Mouse (Mus musculus): ENCODE measurements around the gene Il22ra1.
A peak's percentile ranks its signal among the peaks of the same experiment; 100 is the strongest.

Il22ra1 gene

GRCm38 (mm10) chr4:135770611-135771305 lies 42.8 kb downstream of the Il22ra1 start:
- DNase-seq (ENCODE audit: low spot score): no peak

GRCm38 (mm10) chr4:135771592-135771991 lies 43.6 kb downstream of the Il22ra1 start:
- DNase-seq (ENCODE audit: low spot score): no peak

- no peak for DNase-seq (ENCODE audit: low spot score)
These were observed 44.7 kb downstream of the Il22ra1 start for GRCm38 (mm10) chr4:135772671-135773070.

- no peak for DNase-seq (ENCODE audit: low spot score)
These were observed 46.5 kb downstream of the Il22ra1 start for GRCm38 (mm10) chr4:135774496-135774895.

- no peak for DNase-seq (ENCODE audit: low spot score)
These were observed 48.9 kb downstream of the Il22ra1 start for GRCm38 (mm10) chr4:135776850-135777249.

- no peak for DNase-seq (ENCODE audit: low spot score)
These were observed 51.7 kb downstream of the Il22ra1 start for GRCm38 (mm10) chr4:135779661-135780060.

GRCm38 (mm10) chr4:135780255-135780654 lies 52.3 kb downstream of the Il22ra1 start:
- no peak for DNase-seq (ENCODE audit: low spot score)

- no peak for DNase-seq (ENCODE audit: low spot score)
These were observed 53.3 kb downstream of the Il22ra1 start for GRCm38 (mm10) chr4:135781304-135781703.

GRCm38 (mm10) chr4:135786581-135786980 lies 58.6 kb downstream of the Il22ra1 start:
- DNase-seq (ENCODE audit: low spot score): no peak

- DNase-seq (ENCODE audit: low spot score): no peak
These were observed 59.3 kb downstream of the Il22ra1 start for GRCm38 (mm10) chr4:135787271-135787670.

GRCm38 (mm10) chr4:135789135-135789534 lies 61.2 kb downstream of the Il22ra1 start:
- no peak for DNase-seq (ENCODE audit: low spot score)

GRCm38 (mm10) chr4:135792821-135793220 lies 64.8 kb downstream of the Il22ra1 start:
- no peak for DNase-seq (ENCODE audit: low spot score)

- no peak for DNase-seq (ENCODE audit: low spot score)
These were observed 70.0 kb downstream of the Il22ra1 start for GRCm38 (mm10) chr4:135797931-135798330.

GRCm38 (mm10) chr4:135801543-135801942 lies 73.6 kb downstream of the Il22ra1 start:
- DNase-seq (ENCODE audit: low spot score): peak; percentile 59

Measured in urinary bladder, postnatal 10 days (tissue).